Mouse (Mus musculus) CD4-positive, CD25-positive, alpha-beta regulatory T cell, adult 9 weeks (primary cell): ENCODE results near the gene Gca. TPM values are rescaled to one million over a fixed set of nuclear protein-coding genes. Genes with fewer than 3 reads are reported as not detected.

Experiments used
- polyA plus RNA-seq: library from polyadenylated mRNA; unstranded; fragments of 100-300 nt; shearing (Covaris generic); gene quantifications from one replicate; pipeline ENCODE4 v1.2.1, GENCODE M21; 2017

The Gca gene
- polyA plus RNA-seq: 0.46 TPM

DNA sequence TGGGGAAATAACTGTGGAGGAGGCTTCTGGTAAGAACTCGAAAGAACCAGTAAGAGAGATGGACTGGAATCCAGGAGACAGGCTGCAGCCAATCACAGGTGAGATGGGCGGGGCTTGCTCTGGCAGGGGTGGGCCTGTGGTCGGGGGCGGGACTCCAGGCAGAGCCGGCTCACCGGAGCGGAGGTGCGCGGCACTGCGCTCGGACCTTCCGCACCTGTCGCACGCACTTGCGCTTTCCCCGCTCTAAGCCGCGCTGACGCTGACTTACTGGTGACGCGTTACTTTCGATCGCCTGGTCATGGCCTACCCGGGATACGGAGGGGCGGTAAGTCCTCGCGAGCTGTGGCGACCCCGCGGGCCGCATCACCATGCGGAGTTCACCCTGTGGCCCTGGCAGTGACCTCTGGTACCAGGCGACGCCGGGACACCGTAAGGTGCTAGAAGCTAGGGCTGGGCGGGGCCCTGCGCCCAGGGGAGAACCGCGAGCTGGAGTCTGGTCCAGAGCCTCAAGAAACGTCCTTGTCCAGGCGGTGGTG, at the start of gene Gca:
Gene Gca, plus strand, starts transcription at position 151 of the 536 bp plus-strand sequence.

DNA sequence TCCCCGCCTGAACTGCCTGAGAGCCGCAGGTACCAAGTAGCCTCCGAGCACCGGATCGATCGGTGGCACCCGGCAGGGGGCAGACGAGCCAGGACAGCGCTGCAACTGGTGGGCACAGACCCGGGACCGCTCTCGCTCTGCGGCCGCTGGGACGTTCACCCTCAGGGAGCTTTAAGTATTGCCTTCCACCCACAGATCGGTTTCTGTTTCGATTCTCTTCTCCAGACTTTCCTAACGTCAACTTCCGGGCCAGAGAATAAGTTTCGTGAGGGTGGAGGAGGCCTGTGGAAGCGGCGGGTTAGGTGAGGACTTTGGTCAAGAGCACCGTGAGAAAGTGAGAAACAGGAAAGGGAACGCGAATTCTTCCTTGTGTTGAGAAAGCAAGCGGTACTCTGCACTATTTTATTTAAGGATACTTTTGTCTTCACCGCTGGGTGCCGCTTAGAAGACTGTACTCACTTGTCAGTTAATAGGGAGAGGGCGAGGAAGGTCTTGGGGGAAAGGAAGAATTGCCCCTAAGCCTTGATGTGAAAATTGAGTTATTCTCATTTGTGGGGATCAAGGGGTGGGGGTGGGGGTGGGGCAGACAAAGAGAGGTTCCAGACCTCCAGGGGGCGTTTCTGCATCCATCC, 18.0 kb upstream of the Gca start, which contains the start of gene Ifih1:
Gene Ifih1, minus strand, starts transcription at position 242 of the 632 bp plus-strand sequence.

Other genes with a start within 250 kb of the Gca start
- gene Gcg, start 180.6 kb upstream of the Gca start, polyA plus RNA-seq: not detected
- 0.27 TPM for gene Fap, start 90.2 kb upstream of the Gca start, polyA plus RNA-seq
- gene Ifih1, start 18.0 kb upstream of the Gca start, polyA plus RNA-seq: 27.0 TPM